Mouse (Mus musculus): ENCODE data around the gene Ripk3. TPM values are rescaled to one million over a fixed set of nuclear protein-coding genes. Genes with fewer than 3 reads are reported as not detected.

The Ripk3 gene
- 5.1 and 5.9 TPM in 2 replicates for polyA plus RNA-seq (2016; fragmentation: Nextera tagmentation; extraction: Ambion mirVana)

- no peaks in the 10 kb centered on the region for H3K9me3 ChIP-seq
- WGBS = 6% methylated on average over 40 of the region's 40 CpGs
- peaks cover 11% of the 10 kb centered on the region for H3K4me1 ChIP-seq
- peak within 1 kb of the TSS; percentile 44 for H3K4me2 ChIP-seq
- H3K27ac ChIP-seq = no peak within 1 kb of the TSS
- H3K9ac ChIP-seq = 0 out of 2 replicates have a peak within 1 kb of the TSS, but pooled peaks have one; percentile 12
- peaks cover 73% of the 10 kb centered on the region for H3K27me3 ChIP-seq
- H3K36me3 ChIP-seq (replicated peaks) = no peaks in the 10 kb centered on the region
- peak within 1 kb of the TSS; percentile 28 for H3K4me3 ChIP-seq (replicated peaks)
- no peak for ATAC-seq (ENCODE audit: low FRiP score)
Measured at GRCm38 (mm10) chr14:55788256-55789050, at the start of gene Ripk3. TSS of gene Ripk3 (minus strand) at chr14:55788865.

GRCm38 (mm10) chr14:55838312-55838711 is 49.6 kb upstream of the Ripk3 start:
- Histone ChIP-seq H3K4me2 (no peak overlapping the region), H3K9me3 (no peaks in the 10 kb centered on the region), H3K36me3 (replicated peaks) (no peaks in the 10 kb centered on the region), H3K27me3 (no peaks in the 10 kb centered on the region), H3K4me1 (0 out of 2 replicates have a peak, but pooled peaks cover 7% of the 10 kb centered on the region), H3K4me3 (replicated peaks) (no peak overlapping the region), H3K9ac (no peak overlapping the region), H3K27ac (no peak overlapping the region)
- ATAC-seq (ENCODE audit: low FRiP score) = no peak
- WGBS = 84% methylated on average over 5 of the region's 5 CpGs

GRCm38 (mm10) chr14:55834808-55835533 is 46.3 kb upstream of the Ripk3 start:
- Histone ChIP-seq H3K9ac (no peak overlapping the region), H3K9me3 (no peaks in the 10 kb centered on the region), H3K4me2 (no peak overlapping the region), H3K27me3 (no peaks in the 10 kb centered on the region), H3K36me3 (replicated peaks) (peaks cover 8% of the 10 kb centered on the region), H3K27ac (no peak overlapping the region), H3K4me3 (replicated peaks) (no peak overlapping the region), H3K4me1 (0 out of 2 replicates have a peak, but pooled peaks cover 4% of the 10 kb centered on the region)
- ATAC-seq (ENCODE audit: low FRiP score) = no peak
- 78% methylated on average over 5 of the region's 5 CpGs for WGBS

GRCm38 (mm10) chr14:55833126-55833525 is 44.5 kb upstream of the Ripk3 start:
- Histone ChIP-seq H3K27ac (no peak overlapping the region), H3K9me3 (no peaks in the 10 kb centered on the region), H3K9ac (no peak overlapping the region), H3K4me3 (replicated peaks) (no peak overlapping the region), H3K4me2 (no peak overlapping the region), H3K4me1 (no peaks in the 10 kb centered on the region), H3K27me3 (no peaks in the 10 kb centered on the region; the same call in 1 of the 2 replicates), H3K36me3 (replicated peaks) (peaks cover 8% of the 10 kb centered on the region)
- 88% methylated on average over 4 of the region's 4 CpGs for WGBS
- no peak for ATAC-seq (ENCODE audit: low FRiP score)

- ATAC-seq (ENCODE audit: low FRiP score) = no peak
- Histone ChIP-seq H3K36me3 (replicated peaks) (peaks cover 8% of the 10 kb centered on the region), H3K9me3 (no peaks in the 10 kb centered on the region), H3K27me3 (peaks cover 22% of the 10 kb centered on the region), H3K4me1 (peaks cover 17% of the 10 kb centered on the region), H3K4me3 (replicated peaks) (no peak overlapping the region), H3K27ac (no peak overlapping the region), H3K4me2 (no peak overlapping the region), H3K9ac (no peak overlapping the region)
- 88% methylated on average over 4 of the region's 4 CpGs for WGBS
Measured at GRCm38 (mm10) chr14:55830331-55830730, 41.7 kb upstream of the Ripk3 start.

- no peak for ATAC-seq (ENCODE audit: low FRiP score)
- Histone ChIP-seq H3K36me3 (replicated peaks) (peaks cover 8% of the 10 kb centered on the region), H3K9me3 (no peaks in the 10 kb centered on the region), H3K9ac (no peak overlapping the region), H3K4me3 (replicated peaks) (no peak overlapping the region), H3K27me3 (peaks cover 27% of the 10 kb centered on the region), H3K4me2 (no peak overlapping the region), H3K27ac (no peak overlapping the region), H3K4me1 (peaks cover 22% of the 10 kb centered on the region)
- 93% methylated on average over 16 of the region's 16 CpGs for WGBS
Measured at GRCm38 (mm10) chr14:55829854-55830253, 41.2 kb upstream of the Ripk3 start.

- peaks cover 32% of the 10 kb centered on the region for H3K4me1 ChIP-seq
- peaks cover 8% of the 10 kb centered on the region for H3K36me3 ChIP-seq (replicated peaks)
- peaks cover 30% of the 10 kb centered on the region for H3K27me3 ChIP-seq
- no peak overlapping the region for H3K4me3 ChIP-seq (replicated peaks)
- no peak overlapping the region for H3K4me2 ChIP-seq
- H3K27ac ChIP-seq = no peak overlapping the region
- WGBS = 54% methylated on average over 3 of the region's 3 CpGs
- no peak overlapping the region for H3K9ac ChIP-seq
- no peak for ATAC-seq (ENCODE audit: low FRiP score)
- no peaks in the 10 kb centered on the region for H3K9me3 ChIP-seq
Measured at GRCm38 (mm10) chr14:55828716-55829263, 40.1 kb upstream of the Ripk3 start.

GRCm38 (mm10) chr14:55826551-55827340 is 38.1 kb upstream of the Ripk3 start:
- Histone ChIP-seq H3K27ac (peak overlapping the region; percentile 86; the same call in 1 of the 2 replicates), H3K27me3 (peaks cover 30% of the 10 kb centered on the region), H3K36me3 (replicated peaks) (peaks cover 8% of the 10 kb centered on the region), H3K9ac (peak overlapping the region; percentile 57), H3K4me3 (replicated peaks) (peak overlapping the region; percentile 50), H3K4me2 (peak overlapping the region; percentile 84), H3K9me3 (no peaks in the 10 kb centered on the region), H3K4me1 (peaks cover 43% of the 10 kb centered on the region)
- WGBS = 9% methylated on average over 41 of the region's 41 CpGs
- no peak for ATAC-seq (ENCODE audit: low FRiP score)

GRCm38 (mm10) chr14:55826142-55826541 is 37.5 kb upstream of the Ripk3 start:
- Histone ChIP-seq H3K9me3 (no peaks in the 10 kb centered on the region), H3K27me3 (peaks cover 30% of the 10 kb centered on the region), H3K4me1 (peaks cover 43% of the 10 kb centered on the region), H3K4me3 (replicated peaks) (peak overlapping the region; percentile 50), H3K4me2 (peak overlapping the region; percentile 84), H3K36me3 (replicated peaks) (peaks cover 8% of the 10 kb centered on the region), H3K27ac (peak overlapping the region; percentile 86; the same call in 1 of the 2 replicates), H3K9ac (peak overlapping the region; percentile 57)
- ATAC-seq (ENCODE audit: low FRiP score) = no peak
- WGBS = 3% methylated on average over 15 of the region's 15 CpGs

GRCm38 (mm10) chr14:55825216-55826051 is 36.8 kb upstream of the Ripk3 start:
- Histone ChIP-seq H3K9ac (peak overlapping the region; percentile 76), H3K9me3 (no peaks in the 10 kb centered on the region), H3K27ac (peak overlapping the region; percentile 86), H3K4me1 (peaks cover 43% of the 10 kb centered on the region), H3K4me2 (peak overlapping the region; percentile 84), H3K36me3 (replicated peaks) (peaks cover 4% of the 10 kb centered on the region; the same call in 1 of the 2 replicates), H3K4me3 (replicated peaks) (peak overlapping the region; percentile 50), H3K27me3 (peaks cover 30% of the 10 kb centered on the region)
- peak; percentile 21; the same call in 1 of the 2 replicates for ATAC-seq (ENCODE audit: low FRiP score)
- under 1% methylated on average over 17 of the region's 37 CpGs for whole genome bisulfite sequencing

Data from forebrain, embryonic 12.5 days (tissue).